Mouse (Mus musculus): ENCODE results near the gene Gja5.
"Not testable (repeated sequence)": the region's sequence is repeated elsewhere in the genome, so short reads cannot be mapped to it uniquely, and the experiment has no call there.

The Gja5 gene

DNA sequence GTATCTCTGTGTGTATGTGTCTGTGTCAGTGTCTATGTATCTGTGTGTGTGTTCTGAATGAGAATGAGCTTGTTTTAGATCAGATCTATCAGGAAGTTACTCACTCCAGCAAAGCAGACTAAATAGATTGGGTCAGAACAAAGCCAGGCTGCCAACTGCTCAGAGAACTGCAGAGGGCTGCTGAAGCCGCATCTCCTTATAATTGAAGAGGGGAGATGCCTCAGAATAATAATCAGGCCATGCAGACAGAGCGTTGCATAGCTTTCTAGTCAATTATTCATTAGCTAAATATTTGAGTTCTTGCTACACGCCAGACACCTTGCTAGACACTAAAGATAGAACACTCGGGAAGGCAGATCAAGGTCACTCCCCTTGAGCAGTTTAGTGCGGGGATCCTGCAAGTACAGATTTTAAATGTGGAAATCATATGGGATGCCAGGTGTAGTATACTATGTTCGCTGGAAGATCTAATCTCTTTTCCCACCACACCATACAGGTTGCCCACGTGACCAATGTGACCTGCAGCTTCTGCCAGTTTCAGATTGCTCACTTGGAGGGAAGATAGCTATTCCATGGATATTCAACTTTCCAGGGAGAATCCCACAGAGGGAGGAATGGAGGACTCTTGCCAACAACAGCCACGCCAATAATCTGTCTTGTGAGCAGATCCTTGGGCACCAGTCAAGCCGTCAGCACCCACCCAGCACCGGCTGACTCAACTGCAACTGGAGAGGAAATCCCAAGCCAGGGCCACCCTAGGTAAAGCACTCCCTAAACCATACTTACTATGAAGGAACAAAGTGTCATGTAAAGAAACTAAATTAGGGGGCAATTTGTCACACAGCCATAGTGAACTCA, 196.5 kb downstream of the Gja5 start:
- no peak for DNase-seq (ENCODE audit: low read depth, low spot score)

DNA sequence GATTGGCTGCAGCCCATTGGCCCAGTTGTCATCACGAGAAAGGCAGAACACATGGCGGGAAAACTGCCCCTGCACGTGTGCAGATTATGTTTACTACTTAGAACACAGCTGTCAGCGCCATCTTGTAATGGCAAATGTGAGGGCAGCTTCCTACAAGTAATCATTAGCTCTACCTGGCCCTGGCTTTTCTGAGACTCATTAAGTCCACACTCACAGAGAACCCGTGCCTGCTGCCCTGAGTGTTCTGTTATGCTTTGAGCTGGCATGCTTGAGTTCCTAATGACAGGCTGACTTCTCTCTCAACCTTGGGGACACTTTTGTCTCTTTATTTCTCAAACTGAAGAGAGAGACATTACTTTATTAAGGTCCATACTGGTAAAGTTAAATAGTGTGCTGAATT, 199.5 kb downstream of the Gja5 start:
- DNase-seq (ENCODE audit: low read depth, low spot score): not testable (repeated sequence)

DNA sequence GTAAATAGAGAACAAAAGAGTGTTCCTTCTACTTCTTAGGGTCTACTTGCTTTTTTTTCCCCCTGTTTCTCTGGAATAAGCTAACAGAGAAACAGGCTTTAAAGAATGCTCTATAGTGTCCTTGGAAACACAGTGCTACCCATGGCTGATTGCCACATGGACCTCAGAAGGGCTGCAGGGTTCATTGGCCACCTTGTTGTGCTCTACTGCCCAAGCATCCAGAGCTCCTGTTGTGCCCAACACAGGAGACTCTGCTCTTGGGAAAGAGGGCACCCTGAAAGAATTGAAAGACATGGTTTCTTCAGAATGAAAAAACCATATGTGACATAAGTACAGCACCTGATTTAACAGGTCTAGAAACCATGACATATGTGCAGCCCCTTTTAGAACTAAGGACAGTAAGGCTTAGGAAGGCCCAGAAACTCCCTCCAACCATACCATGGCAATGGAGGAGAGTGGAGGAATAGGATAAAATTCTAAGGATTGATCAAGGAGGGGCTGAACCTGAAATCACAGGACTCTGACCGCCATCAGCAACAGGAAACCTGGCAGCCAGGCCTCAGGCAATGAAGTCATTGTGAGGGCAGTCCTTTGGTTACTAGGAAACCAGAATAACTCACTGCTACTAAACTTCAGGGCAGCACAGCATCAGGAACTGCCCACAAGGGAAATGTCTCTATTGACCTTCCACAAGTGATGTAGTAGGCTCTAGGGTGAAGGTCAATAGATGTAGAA, 200.4 kb downstream of the Gja5 start:
- no peak for DNase-seq (ENCODE audit: low read depth, low spot score)

DNA sequence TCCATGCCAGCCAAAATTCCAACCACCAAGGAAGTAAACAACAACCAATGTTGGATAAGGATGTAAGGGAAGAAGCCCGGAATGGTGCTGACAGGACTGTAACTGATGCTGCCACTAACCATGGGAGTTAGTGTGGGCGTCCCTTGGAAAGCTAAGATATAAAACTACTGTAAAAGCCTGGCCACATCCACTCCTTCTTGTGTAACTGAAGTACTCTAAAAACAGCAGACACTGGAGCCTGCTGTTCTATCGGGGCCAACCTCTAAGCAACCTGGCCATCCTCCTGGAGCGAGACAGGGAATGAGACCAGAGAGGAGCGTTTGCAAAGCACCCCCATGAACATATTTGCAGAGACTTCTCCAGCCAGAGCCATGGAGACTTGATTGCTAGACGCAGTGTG, 213.0 kb downstream of the Gja5 start:
- DNase-seq (ENCODE audit: low read depth, low spot score): no peak

DNA sequence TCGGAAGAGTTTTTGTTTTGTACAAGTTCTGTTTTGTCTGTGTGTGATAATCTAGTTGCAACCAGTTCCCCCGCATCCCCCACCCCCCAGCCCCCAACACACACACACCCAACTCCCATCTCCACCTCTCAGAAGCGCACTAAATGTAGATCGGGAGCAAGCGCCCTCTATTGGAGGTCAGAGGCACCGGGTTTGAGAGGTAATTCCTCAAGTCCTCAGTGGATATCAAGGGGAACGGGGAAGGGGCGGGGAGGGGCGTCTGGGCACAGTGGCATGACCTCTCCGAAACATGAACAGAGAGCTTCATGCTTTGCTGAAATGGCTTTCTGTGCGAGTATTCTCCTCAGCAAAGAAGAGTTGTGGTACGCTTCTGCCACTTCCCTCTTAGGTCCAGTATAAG, 213.8 kb downstream of the Gja5 start:
- no peak for DNase-seq (ENCODE audit: low read depth, low spot score)

DNA sequence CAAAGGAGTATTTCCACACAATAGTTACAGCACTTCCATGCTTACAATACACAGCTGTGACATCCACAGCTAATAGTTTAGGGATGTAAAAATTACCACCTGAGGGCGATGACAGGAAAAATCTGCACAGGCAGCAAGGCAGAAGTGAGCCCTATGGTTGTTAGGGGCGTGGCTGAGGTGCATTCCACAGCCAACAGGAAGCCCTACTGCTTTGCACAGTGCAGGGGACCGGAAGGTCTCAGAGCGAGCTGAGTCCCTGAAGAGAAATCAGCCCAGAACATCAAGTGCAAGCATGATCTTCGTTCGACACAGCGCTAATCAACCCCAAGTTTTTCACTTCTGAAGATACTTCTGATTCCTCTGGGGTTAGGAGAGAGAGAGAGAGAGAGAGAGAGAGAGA, 219.7 kb downstream of the Gja5 start:
- DNase-seq (ENCODE audit: low read depth, low spot score): no peak
